Mouse (Mus musculus): ENCODE measurements at regions not wholly inside any gene's neighbourhood (a gene's known extent, or its start where the extent isn't known, plus 50 kb on each side); places are given as distances from the start of the nearest gene placed in this dataset.

DNA sequence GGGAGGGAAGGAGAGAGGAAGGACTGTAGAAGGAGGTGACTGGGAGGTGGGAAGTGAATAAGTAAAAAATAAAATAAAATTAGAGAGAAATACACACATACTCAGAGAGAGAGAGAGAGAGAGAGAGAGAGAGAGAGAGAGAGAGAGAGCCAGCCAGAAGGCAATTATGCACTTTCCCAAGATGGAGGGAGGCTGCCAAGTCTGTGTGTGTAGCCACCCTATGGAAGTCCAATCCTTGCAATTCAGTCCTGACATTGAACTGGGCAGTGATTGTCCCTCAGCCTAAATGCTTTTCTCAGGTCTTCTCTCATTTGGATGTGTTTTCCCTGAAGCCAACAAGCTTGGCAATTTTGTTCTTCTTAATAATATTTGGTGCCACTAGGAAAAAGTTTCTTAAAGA is 197.3 kb upstream of the Mctp2 start:
- TF ChIP-seq CTCF (IDR thresholded peaks at IDR 0.05; ENCODE audit: low read depth, low read length) = no peak
- TF ChIP-seq POLR2A (IDR thresholded peaks at IDR 0.05; ENCODE audit: extremely low read depth, insufficient read depth, low read length) = no peak
